Mouse (Mus musculus): ENCODE measurements around the gene Zmym1.

DNA sequence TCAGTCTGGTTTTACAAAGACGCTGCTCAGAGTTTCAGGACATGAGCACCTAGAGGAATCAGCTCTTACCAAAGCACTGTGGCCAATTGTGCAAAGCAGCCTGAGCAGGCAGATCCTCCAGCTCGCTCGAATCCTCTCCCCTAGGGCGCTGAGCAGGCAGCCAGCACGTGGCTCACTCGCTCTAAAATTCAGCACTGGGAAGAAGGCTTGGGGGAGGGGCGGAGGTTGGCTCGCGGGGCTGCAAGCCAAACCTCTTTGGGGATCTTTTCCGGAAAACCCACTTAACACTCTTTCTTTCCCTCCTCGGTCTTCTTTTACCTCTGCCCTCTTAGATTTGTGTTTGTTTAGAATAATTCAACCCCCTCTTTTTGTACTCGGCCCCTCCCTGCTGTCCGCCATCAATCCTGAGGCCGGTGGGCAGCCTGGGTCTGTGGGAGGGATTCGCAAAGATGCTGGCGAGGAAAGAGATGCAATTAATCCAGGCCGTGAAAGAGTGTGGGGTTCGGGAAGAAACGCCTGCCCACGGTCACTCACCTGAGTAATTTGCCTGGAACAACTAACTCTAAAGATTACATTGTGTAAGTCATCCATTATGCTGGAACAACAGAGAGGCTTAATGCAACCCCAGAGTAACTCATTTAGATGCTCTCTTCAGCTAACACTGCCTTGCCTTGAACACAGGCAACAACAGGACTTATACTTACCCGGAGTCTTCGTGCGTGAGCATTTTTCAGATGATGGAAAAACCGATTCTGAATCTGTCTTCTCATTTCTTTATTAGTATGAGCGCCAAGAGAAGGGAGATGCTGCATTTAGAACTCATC lies 55.6 kb downstream of the Zmym1 start:
- TF ChIP-seq EP300 (IDR thresholded peaks at IDR 0.05; ENCODE audit: low read depth) (no peak), CTCF (IDR thresholded peaks at IDR 0.05; ENCODE audit: low read depth) (no peak)

Data from liver, postnatal 0 days (tissue).